Mouse (Mus musculus) frontal cortex, postnatal 36 days (tissue): ENCODE measurements at regions not wholly inside any gene's neighbourhood (a gene's known extent, or its start where the extent isn't known, plus 50 kb on each side); places are given as distances from the start of the nearest gene placed in this dataset.

Experiments
- DNase-seq, 2 experiments: peaks; one replicate each; pipeline ENCODE4 v3.0.0; 2022; ENCODE audit warnings: low spot score in 2 of 2

DNA sequence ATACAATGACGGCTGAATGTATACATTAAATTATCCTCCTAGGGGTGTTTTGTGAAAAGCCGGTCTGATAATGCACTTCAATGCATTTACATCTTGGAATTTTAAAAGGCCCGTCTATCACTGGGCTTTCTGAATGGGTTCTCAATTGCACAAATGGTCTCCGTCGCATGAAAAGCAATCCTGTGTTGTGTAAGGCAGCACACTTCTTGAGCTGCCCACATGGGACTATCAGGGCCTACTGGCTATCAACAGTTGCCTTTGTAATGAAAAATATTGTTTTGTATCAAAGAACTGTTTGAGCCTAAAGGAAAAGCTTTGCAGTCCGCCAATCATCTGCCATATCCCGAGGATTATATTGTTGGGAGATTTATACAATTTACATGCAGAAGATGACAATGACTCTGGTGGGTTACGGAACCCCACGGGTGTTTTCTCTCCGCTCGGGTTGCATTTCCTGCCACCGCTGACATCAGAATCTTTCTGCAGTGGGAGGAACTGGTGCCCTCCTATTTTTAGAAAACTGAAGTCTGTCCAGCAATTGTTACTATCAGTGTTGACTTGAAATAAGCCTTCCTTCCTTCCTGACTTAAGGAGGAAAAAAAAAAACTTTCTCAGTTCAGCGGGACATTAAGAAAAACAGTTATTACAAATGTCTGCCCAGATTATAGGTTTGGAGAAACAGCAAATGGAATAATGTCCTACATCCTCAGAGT, 118.7 kb downstream of the Tmem26 start:
- DNase-seq, result no peak

DNA sequence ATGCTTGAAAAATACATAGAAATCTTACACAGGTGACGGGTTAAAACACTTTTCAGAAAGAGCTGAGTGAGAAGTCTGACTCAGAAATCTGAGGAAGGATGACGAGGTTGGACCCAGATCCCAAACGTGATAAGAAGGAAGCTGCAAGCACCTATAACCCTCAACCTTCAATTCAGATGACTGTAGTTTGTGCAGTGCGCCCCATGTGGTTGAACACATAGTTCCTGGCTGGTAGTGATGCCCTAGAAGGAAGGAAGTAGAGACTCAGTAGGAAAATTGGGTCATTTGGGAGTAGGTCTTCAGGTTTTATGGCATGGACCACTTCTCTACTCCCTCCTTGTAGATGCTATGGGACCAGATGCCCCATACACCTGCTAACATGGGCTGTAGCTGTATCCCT, 120.6 kb downstream of the Tmem26 start:
- no peak for DNase-seq

DNA sequence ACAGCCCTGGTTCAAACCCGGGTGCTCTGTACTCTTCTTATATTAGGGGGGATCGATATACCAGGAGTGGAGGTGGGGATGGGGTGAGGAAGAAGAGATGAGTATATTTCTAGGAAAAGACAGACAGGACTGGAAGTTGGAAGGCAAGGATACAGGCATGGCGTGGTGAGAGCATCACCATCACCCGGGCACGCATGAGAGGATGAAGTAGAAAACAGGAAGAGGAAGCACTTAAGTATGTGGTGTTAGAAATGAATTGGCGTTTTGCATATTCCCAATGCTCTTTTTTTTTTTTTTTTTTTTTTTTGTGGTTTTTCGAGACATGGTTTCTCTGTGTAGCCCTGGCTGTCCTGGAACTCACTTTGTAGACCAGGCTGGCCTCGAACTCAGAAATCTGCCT, 121.2 kb downstream of the Tmem26 start:
- DNase-seq, result no peak

DNA sequence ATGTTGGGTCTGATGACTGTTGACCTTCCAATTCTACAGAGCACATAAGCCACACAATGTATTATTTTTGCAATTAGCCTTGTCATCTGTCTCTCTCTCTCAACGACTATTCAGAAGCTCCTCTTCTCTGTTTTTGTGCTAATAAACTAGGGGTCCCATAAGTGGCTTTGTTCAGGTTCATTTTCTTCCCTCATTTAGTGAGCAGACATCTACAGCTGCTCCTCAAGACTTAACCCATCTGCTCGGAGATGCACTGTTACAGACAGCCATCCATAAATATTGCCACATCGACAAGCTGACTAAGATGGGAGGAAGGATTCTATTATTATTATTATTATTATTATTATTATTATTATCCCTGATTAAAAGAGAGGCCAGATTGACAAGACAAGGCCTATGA, 127.7 kb downstream of the Tmem26 start:
- no peak for DNase-seq

DNA sequence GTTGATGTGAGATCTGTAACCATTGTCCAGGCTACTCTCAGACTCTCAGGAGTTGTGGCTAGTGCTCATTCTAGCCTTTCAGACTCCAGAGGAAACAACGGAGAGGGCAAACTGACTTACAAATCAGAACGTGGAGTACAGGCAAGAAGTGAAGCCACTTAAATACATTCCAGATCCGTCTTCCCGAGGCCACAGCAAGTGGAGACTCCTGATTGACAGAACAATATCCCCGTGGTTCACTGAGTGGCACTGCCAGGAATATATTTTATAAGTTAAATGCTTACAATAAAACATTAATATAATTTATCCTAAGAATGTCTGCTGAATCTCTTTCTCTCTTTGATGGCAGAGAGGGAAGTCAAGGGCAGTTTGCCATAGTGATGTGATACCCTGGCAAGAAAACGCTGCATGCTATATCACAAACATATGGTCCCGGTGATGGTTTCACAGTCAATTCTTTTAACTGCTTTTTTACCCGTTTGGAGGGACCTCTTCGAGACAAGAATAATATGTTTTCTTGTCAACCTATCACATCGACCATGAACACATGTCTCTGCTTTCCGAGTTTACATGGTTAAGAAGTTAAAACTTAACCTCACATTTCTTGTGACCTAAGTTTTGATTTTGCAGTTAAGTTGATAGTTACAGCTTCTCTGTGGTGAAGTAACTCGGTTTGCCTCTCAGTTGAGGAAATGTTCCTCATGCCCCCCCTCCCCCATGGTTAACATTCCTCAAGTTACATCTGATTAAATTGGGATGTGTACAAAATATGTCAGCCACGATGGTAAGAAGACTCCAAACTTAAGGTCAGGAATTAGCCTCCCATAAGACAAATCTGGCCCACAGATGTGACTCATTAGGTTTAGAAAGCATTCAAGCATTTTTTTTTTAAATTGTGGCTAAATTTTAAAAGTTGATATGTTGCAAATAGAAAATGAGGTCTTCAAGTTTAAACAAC, 132.8 kb downstream of the Tmem26 start:
- DNase-seq, result no peak

DNA sequence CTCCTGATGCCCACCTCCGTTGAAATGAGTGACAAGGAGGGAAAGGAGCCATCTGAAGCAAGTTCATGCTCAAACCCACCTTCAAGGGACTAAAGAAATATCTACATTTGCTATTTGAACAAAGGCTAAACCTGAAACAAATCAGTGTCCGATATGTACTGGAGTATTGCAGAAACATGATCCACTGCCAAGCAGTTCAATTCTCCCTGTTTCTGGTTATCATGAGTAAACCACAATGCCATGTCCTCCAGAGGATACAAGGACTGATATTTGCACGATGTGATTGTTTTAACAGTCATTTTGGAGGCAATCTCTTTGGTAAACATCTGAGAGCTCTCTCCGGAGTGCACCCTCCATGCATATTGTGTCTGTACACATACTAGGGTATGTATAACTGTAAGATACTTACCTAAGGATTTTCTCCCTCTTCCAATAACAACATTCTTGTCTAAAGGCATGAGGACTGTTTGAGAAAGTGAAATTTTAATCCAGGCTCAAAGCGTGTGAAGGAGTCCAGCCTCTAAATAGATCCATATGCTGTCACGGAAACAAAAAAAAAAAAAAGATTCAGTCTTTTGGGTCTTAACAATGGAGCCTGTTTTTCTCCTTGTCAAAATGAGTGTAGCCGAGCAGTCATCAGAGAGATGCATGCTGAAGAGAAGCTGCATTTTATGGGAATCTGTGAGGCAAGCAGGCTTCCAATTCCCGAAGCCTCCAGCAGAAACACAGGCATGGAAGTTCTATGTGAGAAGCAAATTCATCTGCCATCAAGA, 141.3 kb downstream of the Tmem26 start:
- DNase-seq, result no peak

DNA sequence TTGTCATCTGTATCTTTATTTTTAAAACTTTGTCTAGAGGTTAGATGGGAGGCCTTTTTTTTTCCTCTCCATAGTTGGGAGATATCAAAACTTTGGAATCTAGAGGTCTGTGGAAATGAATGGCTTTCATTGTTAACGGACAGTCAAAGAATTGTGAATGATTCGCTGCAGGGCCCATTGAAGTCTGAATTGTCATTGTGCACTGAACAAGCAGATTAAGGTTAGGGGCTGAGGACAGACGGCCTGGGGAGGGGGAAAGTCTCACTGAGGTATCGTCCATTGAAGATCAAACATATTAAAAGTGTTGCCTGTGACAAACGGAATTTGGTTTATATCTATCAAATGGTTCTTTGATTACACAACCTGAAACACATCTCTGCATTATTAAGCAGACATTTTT, 142.3 kb downstream of the Tmem26 start:
- DNase-seq, result no peak

DNA sequence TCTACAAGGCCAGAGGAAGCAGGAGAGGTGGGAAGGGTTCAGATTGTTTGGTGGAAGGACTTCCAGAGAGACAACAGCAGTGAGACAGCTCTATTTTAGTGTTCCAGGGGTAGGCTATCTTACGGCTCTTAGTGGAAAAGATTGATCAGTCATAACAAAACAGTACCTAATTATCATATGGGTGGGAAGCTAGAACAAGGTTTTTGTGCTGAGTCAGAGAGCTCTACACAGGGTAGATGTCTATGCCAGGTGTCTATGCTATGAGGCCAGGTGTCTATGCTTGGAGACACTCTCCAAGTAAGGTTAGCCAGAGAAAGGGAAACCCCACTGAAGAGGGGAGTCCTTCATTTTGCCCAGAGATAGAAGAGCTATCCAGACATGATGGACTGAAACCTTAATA, 143.9 kb downstream of the Tmem26 start:
- DNase-seq, result no peak

DNA sequence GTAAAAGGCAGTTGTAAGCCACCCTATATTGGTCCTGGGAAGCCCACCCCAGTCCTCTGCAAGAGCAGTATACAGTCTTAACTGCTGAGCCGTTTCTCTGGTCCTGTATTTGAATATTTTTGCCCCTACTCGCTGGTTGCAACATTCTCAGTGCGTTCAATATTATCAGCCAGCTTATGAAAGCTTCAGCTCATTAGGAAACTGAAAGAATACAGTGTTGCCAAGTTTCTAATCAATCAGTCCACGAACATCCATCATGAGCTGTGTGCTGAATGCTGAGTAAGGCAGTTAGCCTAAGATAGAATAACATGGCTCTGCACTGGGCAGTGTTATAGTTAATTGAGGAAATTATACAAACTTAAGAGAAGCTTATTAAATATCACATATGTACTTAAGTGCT, 148.7 kb downstream of the Tmem26 start:
- no peak for DNase-seq

DNA sequence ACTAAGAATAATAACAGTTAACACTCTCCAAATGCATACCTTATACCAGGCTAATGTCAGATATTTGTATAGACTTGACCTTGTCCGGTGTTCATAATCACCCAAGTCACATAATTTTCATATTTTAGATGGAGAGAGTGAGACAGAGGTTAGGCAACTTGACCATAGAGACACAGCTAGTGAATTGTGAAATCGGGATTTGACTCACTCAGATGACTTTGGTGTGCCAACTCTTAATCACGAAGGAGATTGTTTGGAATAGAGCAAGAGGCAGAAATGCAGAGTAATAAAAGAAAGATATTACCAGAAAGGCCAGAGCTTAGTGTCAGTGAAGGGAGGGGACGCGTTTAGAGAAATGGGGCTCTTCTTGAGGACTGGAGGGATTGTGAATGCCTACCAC, 152.2 kb downstream of the Tmem26 start:
- no peak for DNase-seq

DNA sequence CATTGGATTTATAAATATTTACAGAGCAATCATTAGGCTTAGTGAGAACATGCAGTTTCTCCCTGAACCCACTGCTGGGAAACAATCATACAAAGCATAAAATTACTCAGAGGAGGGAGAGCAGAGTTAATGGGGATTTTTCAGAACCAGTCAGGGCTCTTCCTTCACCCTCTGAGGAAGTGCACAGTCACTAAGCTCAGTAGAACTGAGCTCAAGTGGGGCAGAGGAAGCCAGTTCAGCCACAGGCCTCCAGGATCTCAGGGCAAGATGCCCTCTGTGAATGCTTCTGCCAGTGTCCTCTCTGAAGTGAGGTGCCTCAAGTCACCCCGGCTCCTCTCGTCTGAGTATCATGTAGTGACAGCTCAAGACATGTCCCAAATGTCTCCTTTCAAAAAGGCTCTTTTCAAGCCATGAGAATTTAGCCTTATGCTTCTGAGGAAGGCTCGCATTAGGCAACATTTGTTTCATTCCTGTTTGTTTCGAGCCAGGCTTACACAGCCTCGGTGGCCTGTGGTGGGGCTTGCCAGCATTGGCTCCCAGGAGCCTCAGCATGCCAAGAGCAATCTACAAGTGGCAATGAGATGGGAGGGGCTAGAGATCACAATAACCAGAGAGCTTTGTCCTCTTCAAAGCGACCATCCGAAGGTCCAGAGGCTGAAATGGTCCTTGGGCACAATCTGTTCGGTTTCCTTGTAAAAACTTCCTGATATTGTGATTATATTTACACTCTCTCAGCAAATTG, 169.8 kb downstream of the Tmem26 start:
- DNase-seq, result no peak

DNA sequence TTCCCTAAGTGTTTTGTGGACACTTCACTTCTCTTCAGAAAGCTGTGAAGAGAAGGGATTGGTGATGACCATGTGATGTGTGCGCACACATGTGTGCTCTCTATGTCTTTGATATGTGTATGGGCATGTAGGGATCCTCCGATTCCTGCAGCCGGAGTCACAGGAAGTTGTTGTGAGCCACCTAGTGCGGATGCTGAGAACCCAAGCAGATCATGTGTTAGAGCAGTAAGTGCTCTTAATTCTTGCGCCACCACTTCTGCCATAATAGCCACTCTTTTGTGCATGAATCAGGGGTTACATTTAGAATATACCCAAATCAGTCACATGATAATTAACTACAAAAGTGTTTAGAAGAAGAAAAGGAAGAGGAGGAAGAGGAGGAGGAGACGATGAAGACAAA, 170.7 kb downstream of the Tmem26 start:
- DNase-seq, result no peak

DNA sequence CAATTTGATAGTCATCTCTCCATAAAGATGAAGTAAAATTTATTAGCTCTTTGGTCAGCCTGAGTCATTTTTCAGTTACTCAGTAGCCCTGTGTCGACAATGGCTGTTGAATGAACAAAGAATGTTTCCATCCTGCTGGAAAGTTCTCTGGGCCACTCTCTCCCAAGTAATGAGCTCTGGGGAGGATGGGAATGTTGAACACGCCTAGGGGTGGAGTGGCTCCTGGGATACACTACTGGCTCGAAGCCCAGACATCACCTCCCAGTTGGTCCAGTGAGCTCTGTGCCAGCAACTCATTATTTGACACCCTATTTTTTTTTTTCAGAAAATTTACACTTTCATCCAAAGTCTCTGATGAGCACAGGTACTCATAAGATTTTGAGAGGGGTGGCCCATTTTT, 174.1 kb downstream of the Tmem26 start:
- DNase-seq, result no peak

DNA sequence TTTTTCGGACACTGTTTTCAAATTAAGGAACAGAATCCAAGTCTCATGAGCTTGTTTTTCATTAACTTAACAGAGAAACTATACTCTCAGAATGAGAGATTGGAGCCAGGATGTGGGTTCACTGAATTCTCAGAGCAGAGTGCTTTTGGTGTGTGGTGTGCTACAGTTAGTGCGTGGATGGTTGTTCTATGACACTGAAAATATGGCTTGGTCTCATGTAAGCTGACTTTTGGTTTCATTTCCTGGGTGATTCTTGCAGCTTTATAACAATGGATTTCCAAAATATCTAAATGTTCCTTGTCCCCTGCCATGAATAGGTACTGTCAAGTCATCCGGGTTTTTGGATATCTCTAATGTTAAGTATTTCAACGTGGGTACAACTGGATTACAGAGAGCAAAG, 177.7 kb downstream of the Tmem26 start:
- no peak for DNase-seq

DNA sequence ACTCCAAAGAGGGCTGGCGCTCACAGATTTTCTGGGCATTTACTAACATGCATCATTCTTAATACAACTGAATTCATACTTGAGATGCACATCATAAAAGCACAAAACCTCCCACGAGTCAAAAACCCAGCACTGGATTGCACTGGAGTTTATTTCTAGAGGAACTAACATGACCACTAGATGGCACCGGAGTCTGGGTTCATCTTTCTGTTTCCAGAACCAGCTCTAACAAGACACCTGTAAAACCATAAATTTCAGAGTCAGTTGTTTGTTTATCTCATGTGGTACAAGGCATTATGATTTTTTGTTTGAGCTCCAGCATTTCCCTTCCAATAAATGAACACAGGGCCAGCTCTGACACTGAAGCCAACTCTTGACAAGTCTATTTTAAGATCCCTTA, 179.2 kb downstream of the Tmem26 start:
- DNase-seq, result peak; percentile 28 to 63

DNA sequence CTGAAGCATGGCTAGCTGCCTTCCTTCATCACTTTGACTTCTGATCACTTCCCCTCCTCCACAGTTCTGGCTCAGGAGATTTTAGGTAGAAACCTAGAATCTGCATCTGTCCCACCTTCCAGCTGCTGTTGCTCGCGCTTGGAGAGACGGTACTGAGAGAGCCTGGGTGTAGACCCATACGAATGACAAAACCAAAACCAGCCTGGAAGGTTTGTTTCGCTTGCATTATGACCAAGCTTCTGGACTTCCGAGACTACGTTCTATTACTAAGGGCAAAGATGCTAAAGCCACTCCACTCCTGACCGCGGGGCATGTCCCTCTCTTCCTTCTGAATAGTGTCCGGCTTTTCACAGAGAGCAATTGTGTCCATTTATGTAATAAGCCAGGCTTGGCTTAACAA, 180.9 kb downstream of the Tmem26 start:
- DNase-seq, result no peak

DNA sequence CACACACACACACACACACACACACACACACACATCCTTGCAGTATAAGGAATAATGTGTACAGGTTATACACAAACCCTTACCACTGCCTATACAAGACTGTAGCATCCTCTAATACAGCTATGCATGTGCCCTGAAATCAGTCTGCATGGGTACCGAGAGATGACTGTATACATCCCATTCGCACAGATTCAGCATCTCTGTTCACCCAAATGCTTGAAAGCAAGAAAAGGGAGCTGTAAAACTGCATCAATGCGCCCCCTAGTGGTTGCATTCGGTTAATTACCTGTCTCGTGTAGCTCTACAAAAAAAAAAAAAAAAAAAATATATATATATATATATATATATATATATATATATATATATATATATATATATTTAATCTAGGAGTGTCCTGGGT, 184.8 kb downstream of the Tmem26 start:
- peak; percentile 60 to 83 for DNase-seq

DNA sequence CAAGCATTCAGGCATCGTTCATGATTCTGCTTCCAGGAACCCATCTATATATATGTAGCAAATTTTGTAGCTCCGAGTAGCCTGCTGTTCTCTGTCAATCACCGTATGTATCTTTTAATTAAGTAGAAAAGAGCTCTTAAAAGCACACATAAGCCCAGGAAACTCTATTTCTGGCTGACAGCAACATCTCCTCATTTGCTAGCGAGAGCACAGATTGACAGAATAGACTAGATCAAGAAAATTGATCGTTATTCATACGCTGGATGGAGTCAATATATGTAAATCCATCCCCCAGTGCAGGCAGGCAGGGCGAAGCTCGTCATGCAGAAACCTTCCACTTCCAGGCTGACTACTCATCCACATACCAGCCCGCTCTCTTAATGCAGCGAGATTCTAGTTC, 185.6 kb downstream of the Tmem26 start:
- peak; percentile 3 to 15 for DNase-seq

DNA sequence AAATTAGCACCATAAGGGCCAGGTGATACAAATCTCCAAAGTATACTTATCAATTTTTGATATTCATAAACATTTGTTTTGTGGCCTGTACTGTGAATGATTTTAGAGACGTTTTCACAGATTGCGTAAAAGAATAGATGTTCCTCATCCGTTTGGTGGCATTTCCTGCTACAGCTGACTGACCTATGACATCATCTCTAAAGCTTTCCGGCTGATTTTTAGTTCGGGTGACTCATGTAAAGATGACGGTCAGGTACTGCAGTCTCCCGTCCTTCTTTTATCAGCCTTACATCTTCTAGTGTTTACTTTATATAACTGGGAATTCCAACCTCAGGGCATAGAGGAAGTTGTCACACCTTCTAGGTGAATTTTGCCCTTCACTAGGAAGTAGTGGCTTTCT, 192.7 kb downstream of the Tmem26 start:
- no peak for DNase-seq

DNA sequence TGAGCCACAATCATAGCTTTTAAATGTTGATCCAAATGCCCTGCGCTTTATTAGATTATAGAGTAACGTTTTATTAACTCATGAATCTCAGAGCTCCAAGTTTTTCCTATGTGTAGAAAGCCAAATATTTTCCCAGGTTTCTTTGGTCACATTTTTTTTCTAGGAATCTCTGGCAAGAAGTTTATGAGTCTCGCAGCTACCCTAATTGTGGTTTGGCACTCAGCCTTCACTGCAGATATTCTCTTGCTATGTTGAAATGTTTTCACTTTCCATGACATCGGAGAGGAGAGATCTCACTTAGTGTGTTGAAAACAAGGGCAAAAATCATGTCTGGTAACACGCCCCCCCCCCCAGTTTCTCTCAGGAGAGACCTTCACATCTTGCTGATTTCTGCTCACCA, 212.4 kb downstream of the Tmem26 start:
- no peak for DNase-seq

DNA sequence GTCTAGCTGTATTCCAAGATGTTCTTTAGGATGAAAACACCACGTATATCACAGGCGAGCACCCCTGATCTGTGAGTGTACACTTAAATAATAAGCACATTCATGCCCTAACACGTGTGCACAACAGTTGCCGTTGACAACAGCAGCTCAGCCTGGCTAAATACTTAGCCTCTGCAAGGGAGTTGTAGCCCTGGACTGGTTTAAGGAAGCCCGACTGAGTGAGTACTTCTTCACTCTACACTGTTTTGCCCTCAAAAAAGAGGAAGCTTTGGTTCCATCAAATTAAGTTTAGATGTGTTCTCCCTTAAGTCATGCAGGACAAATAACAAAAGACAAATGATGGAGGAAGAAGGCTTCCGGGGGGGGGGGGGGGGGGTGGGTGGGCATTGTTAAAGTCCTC, 208.0 kb upstream of the Rhobtb1 start:
- DNase-seq, result no peak

DNA sequence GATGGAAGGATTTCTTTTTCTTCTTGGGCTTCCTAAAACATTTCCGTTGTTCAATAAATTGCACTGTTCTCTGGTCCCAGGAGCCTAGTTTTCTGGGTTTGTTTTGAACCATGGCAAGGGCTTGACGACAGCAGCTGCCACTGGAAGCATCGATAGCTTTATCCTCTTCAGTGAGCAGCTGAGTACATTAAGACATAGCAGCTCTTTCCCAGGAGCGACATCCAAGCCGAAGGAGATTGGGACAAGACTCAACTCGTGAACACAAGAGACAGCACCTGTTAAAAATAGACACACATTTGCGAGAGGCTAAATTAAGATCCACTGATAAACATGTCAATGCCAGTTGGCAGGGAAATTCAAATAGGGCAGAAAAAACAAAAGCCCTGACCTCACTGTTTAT, 194.7 kb upstream of the Rhobtb1 start:
- no peak for DNase-seq
